Mouse (Mus musculus) neural tube, embryonic 14.5 days (tissue): ENCODE data around the gene Kcnab2. TPM values are rescaled to one million over a fixed set of nuclear protein-coding genes. Genes with fewer than 3 reads are reported as not detected.

Experiments used
- ATAC-seq: fragments of 200-750 bp; cut with Nextera tagmentation; 2 replicates; pipeline ENCODE4 v1.8.0; 2017; ENCODE audit warnings: low read depth, mild to moderate bottlenecking, moderate TSS enrichment, moderate library complexity
- H3K27ac ChIP-seq: fragments of 300-500 bp; sonication (generic); 2 replicates; pipeline ENCODE4 v1.5.1; 2014; ENCODE audit warnings: low read depth, mild to moderate bottlenecking, control low read depth, low read length, moderate library complexity, mixed read lengths
- H3K27me3 ChIP-seq: fragments of 300-500 bp; sonication (generic); 2 replicates; pipeline ENCODE4 v1.6.1; 2014; ENCODE audit warnings: low read length; ENCODE audit not compliant: control insufficient read depth, insufficient read depth
- H3K36me3 ChIP-seq: fragments of 300-500 bp; sonication (generic); 2 replicates; pipeline ENCODE4 v1.6.1; 2014; ENCODE audit warnings: low read length, mixed read lengths; ENCODE audit not compliant: control insufficient read depth, insufficient read depth
- H3K4me1 ChIP-seq: fragments of 300-500 bp; sonication (generic); 2 replicates; pipeline ENCODE4 v1.6.1; 2014; ENCODE audit warnings: low read length; ENCODE audit not compliant: control insufficient read depth, insufficient read depth
- H3K4me2 ChIP-seq: fragments of 300-500 bp; sonication (generic); 2 replicates; pipeline ENCODE4 v1.6.1; 2014; ENCODE audit warnings: mild to moderate bottlenecking, low read depth, low read length, control low read depth
- H3K4me3 ChIP-seq: fragments of 300-500 bp; sonication (generic); 2 replicates; pipeline ENCODE4 v1.5.1; 2014; ENCODE audit warnings: low read depth, low read length, control low read depth, mixed read lengths
- H3K9ac ChIP-seq: fragments of 300-500 bp; sonication (generic); replicated peaks from 2 replicates; pipeline ENCODE4 v1.6.1; 2014; ENCODE audit warnings: low read depth, mild to moderate bottlenecking, control low read depth, low read length, mixed read lengths
- H3K9me3 ChIP-seq: fragments of 300-500 bp; sonication (generic); 2 replicates; pipeline ENCODE4 v1.6.1; 2016; ENCODE audit warnings: low read length; ENCODE audit not compliant: control insufficient read depth
- WGBS: fragments of 180-500 bp; shearing (Covaris S2); extraction: QIAGEN DNeasy Blood & Tissue Kit; methylation state at CpG from one replicate; pipeline ENCODE4 v1.1.7; 2014; 5-methylcytosine and 5-hydroxymethylcytosine counted together
- polyA plus RNA-seq: library from polyadenylated mRNA; unstranded; fragments of >200 nt; fragmentation: Nextera tagmentation; extraction: Ambion mirVana; gene quantifications from 2 replicates; pipeline ENCODE4 v1.2.1, GENCODE M21; 2014

Gene Kcnab2
- polyA plus RNA-seq, 1 experiment from 2014 or later = 18.3 TPM

- Histone ChIP-seq H3K9me3 (no peaks in the 10 kb centered on the region), H3K4me2 (no peak overlapping the region), H3K9ac (no peak overlapping the region), H3K27me3 (no peaks in the 10 kb centered on the region), H3K27ac (no peak overlapping the region), H3K36me3 (no peaks in the 10 kb centered on the region), H3K4me3 (no peak overlapping the region), H3K4me1 (no peaks in the 10 kb centered on the region)
- 84% methylated on average over 10 of the region's 10 CpGs for WGBS
- ATAC-seq = no peak
Observed at GRCm38 (mm10) chr4:152446178-152446577, 31.5 kb downstream of the Kcnab2 start.

- H3K4me1 ChIP-seq = no peaks in the 10 kb centered on the region
- H3K9me3 ChIP-seq = no peaks in the 10 kb centered on the region
- no peaks in the 10 kb centered on the region for H3K36me3 ChIP-seq
- no peaks in the 10 kb centered on the region for H3K27me3 ChIP-seq
- H3K27ac ChIP-seq = no peak overlapping the region
- no peak overlapping the region for H3K4me2 ChIP-seq
- no peak overlapping the region for H3K9ac ChIP-seq
- H3K4me3 ChIP-seq = no peak overlapping the region
- 36% methylated on average over 9 of the region's 9 CpGs for WGBS
- ATAC-seq = no peak
Observed at GRCm38 (mm10) chr4:152441536-152441935, 36.1 kb downstream of the Kcnab2 start.

- no peak for ATAC-seq
- Histone ChIP-seq H3K9me3 (no peaks in the 10 kb centered on the region), H3K9ac (no peak overlapping the region), H3K4me3 (no peak overlapping the region), H3K4me2 (no peak overlapping the region), H3K36me3 (no peaks in the 10 kb centered on the region), H3K4me1 (no peaks in the 10 kb centered on the region), H3K27ac (no peak overlapping the region), H3K27me3 (no peaks in the 10 kb centered on the region)
- 68% methylated on average over 9 of the region's 9 CpGs for WGBS
Observed at GRCm38 (mm10) chr4:152440882-152441281, 36.8 kb downstream of the Kcnab2 start.

GRCm38 (mm10) chr4:152435255-152435654 is 42.4 kb downstream of the Kcnab2 start:
- H3K27ac ChIP-seq = no peak overlapping the region
- H3K4me2 ChIP-seq = peak overlapping the region; percentile 61
- peak overlapping the region; percentile 41 for H3K9ac ChIP-seq
- ATAC-seq = peak; percentile 79
- 12% methylated on average over 10 of the region's 10 CpGs for WGBS
- no peaks in the 10 kb centered on the region for H3K27me3 ChIP-seq
- no peaks in the 10 kb centered on the region for H3K36me3 ChIP-seq
- H3K4me1 ChIP-seq = no peaks in the 10 kb centered on the region
- 0 out of 2 replicates have a peak overlapping the region, but pooled peaks have one; percentile 17 for H3K4me3 ChIP-seq
- H3K9me3 ChIP-seq = no peaks in the 10 kb centered on the region

GRCm38 (mm10) chr4:152434836-152435235 is 42.8 kb downstream of the Kcnab2 start:
- Histone ChIP-seq H3K36me3 (no peaks in the 10 kb centered on the region), H3K4me1 (no peaks in the 10 kb centered on the region), H3K27me3 (no peaks in the 10 kb centered on the region), H3K9ac (peak overlapping the region; percentile 41), H3K4me2 (peak overlapping the region; percentile 61), H3K27ac (no peak overlapping the region), H3K4me3 (0 out of 2 replicates have a peak overlapping the region, but pooled peaks have one; percentile 17), H3K9me3 (no peaks in the 10 kb centered on the region)
- peak; percentile 94 for ATAC-seq
- 2% methylated on average over 9 of the region's 9 CpGs for WGBS

- whole genome bisulfite sequencing = 55% methylated on average over 5 of the region's 5 CpGs
- Histone ChIP-seq H3K27ac (no peak overlapping the region), H3K36me3 (no peaks in the 10 kb centered on the region), H3K9ac (no peak overlapping the region), H3K4me3 (no peak overlapping the region), H3K4me1 (no peaks in the 10 kb centered on the region), H3K27me3 (no peaks in the 10 kb centered on the region), H3K4me2 (no peak overlapping the region), H3K9me3 (no peaks in the 10 kb centered on the region)
- ATAC-seq = no peak
Observed at GRCm38 (mm10) chr4:152432308-152432707, 45.4 kb downstream of the Kcnab2 start.

- H3K4me2 ChIP-seq = no peak overlapping the region
- no peak for ATAC-seq
- no peaks in the 10 kb centered on the region for H3K36me3 ChIP-seq
- no peak overlapping the region for H3K4me3 ChIP-seq
- no peak overlapping the region for H3K9ac ChIP-seq
- no peaks in the 10 kb centered on the region for H3K27me3 ChIP-seq
- WGBS = 64% methylated on average over 8 of the region's 8 CpGs
- no peaks in the 10 kb centered on the region for H3K9me3 ChIP-seq
- H3K27ac ChIP-seq = no peak overlapping the region
- H3K4me1 ChIP-seq = no peaks in the 10 kb centered on the region
Observed at GRCm38 (mm10) chr4:152428259-152428658, 49.4 kb downstream of the Kcnab2 start.

GRCm38 (mm10) chr4:152424922-152425321 is 52.7 kb downstream of the Kcnab2 start:
- H3K9ac ChIP-seq = no peak overlapping the region
- H3K27me3 ChIP-seq = no peaks in the 10 kb centered on the region
- no peak overlapping the region for H3K4me3 ChIP-seq
- no peaks in the 10 kb centered on the region for H3K36me3 ChIP-seq
- 69% methylated on average over 5 of the region's 5 CpGs for WGBS
- no peaks in the 10 kb centered on the region for H3K4me1 ChIP-seq
- no peak overlapping the region for H3K4me2 ChIP-seq
- no peak overlapping the region for H3K27ac ChIP-seq
- no peaks in the 10 kb centered on the region for H3K9me3 ChIP-seq
- ATAC-seq = no peak

- no peak for ATAC-seq
- 43% methylated on average over 4 of the region's 4 CpGs for WGBS
- no peak overlapping the region for H3K4me3 ChIP-seq
- no peaks in the 10 kb centered on the region for H3K9me3 ChIP-seq
- no peaks in the 10 kb centered on the region for H3K27me3 ChIP-seq
- H3K9ac ChIP-seq = no peak overlapping the region
- no peak overlapping the region for H3K4me2 ChIP-seq
- H3K36me3 ChIP-seq = no peaks in the 10 kb centered on the region
- H3K27ac ChIP-seq = no peak overlapping the region
- no peaks in the 10 kb centered on the region for H3K4me1 ChIP-seq
Observed at GRCm38 (mm10) chr4:152424341-152424740, 53.3 kb downstream of the Kcnab2 start.
